Mouse (Mus musculus) CD4-positive naive resting alpha-beta T cell, adult 76 days (primary cell): ENCODE results near the gene Pitpna. TPM values are rescaled to one million over a fixed set of nuclear protein-coding genes. Genes with fewer than 3 reads are reported as not detected.

Experiments
- total RNA-seq: library from RNA; stranded (reverse); gene quantifications from one replicate; pipeline ENCODE4 v1.2.4, GENCODE M21; 2023

Gene Pitpna
- 214 TPM for total RNA-seq

GRCm38 (mm10) chr11:75587493-75588284, at the start of gene Pitpna:
Gene Pitpna, plus strand, starts transcription at chr11:75588097.

GRCm38 (mm10) chr11:75630645-75631229, 42.8 kb downstream of the Pitpna start, which contains the start of gene Inpp5k:
Gene Inpp5k, plus strand, starts transcription at chr11:75630988.

GRCm38 (mm10) chr11:75650311-75650710, 62.4 kb downstream of the Pitpna start, which contains the start of gene Myo1c:
Gene Myo1c, plus strand, starts transcription at chr11:75650504.

Other genes starting within 250 kb of the Pitpna start
- 155 TPM for gene Rpa1, start 239.8 kb upstream of the Pitpna start, total RNA-seq
- gene Smyd4, start 239.7 kb upstream of the Pitpna start, total RNA-seq = 12.2 TPM
- 0.82 TPM for gene Serpinf1, start 165.4 kb upstream of the Pitpna start, total RNA-seq
- not detected for gene Serpinf2, start 148.5 kb upstream of the Pitpna start, total RNA-seq
- 22.6 TPM for gene Wdr81, start 133.4 kb upstream of the Pitpna start, total RNA-seq
- not detected for gene Tlcd2, start 126.4 kb upstream of the Pitpna start, total RNA-seq
- 207 TPM for gene Prpf8, start 101.3 kb upstream of the Pitpna start, total RNA-seq
- gene Rilp, start 78.0 kb upstream of the Pitpna start, total RNA-seq = not detected
- gene Scarf1, start 74.6 kb upstream of the Pitpna start, total RNA-seq = 0.29 TPM
- gene Slc43a2, start 56.4 kb upstream of the Pitpna start, total RNA-seq = 61.4 TPM
- 104 TPM for gene Inpp5k, start 42.9 kb downstream of the Pitpna start, total RNA-seq
- gene Myo1c, start 62.4 kb downstream of the Pitpna start, total RNA-seq = 28.7 TPM
- gene Crk, start 91.2 kb downstream of the Pitpna start, total RNA-seq = 55.5 TPM
- gene Ywhae, start 144.8 kb downstream of the Pitpna start, total RNA-seq = 147 TPM
- gene Doc2b, start 208.0 kb downstream of the Pitpna start, total RNA-seq = not detected